In genomic region chr1:75413749-75414148, GRCm38 (mm10) we compare ENCODE assay signal across 8 mouse cellular contexts. TPM values are rescaled to one million over a fixed set of nuclear protein-coding genes. Genes with fewer than 3 reads are reported as not detected.
A peak's percentile ranks its signal among the peaks of the same experiment; 100 is the strongest.
DNase-seq lines count a peak whose midpoint lies in the region; TF ChIP-seq lines count a peak whose summit lies in the region.

No protein-coding gene starts in this region.

- intact Hi-C loops in left cerebral cortex, adult 2 months (cut with DNase I), result no loop called here

- no peak overlapping the region for H3K27ac ChIP-seq in left cerebral cortex, adult 2 months

- DNase-seq in adrenal gland, postnatal 10 days, result peak; percentile 42
- no peak for DNase-seq in adrenal gland, adult 8-10 months
- no peak for DNase-seq in left cerebral cortex, adult 2 months (ENCODE audit: extremely low spot score in 1 of 2, low spot score in 2 of 2)
- DNase-seq in left cerebral cortex, adult 8-10 months (ENCODE audit: low spot score in 2 of 2), result no peak
- DNase-seq in cerebellum, adult 11-12 months, result peak; percentile 88
- DNase-seq in induced T-regulatory cell, adult 2 months (ENCODE audit: low read depth), result peak; percentile 36
- DNase-seq in thymus, postnatal 10 days (ENCODE audit: low spot score in 2 of 2), result peak; percentile 50 to 73
- DNase-seq in Muller cell, postnatal 12 days (ENCODE audit: inconsistent ontology term), result no peak

- no peak overlapping the region for H3K4me3 ChIP-seq in left cerebral cortex, adult 2 months

- peak; percentile 69 for TF ChIP-seq CTCF in left cerebral cortex, adult 2 months (IDR thresholded peaks at IDR 0.05)

RNA-seq across cellular contexts. Expression of gene Gmppa, which starts 22.0 kb away (rescaled TPM):
- total RNA-seq in adrenal gland, postnatal 10 days (2021), result 10 to 100 TPM; 58.6 to 61.8 TPM
- total RNA-seq in adrenal gland, adult 8-10 months (2022), result 100 to 1,000 TPM in 1 of 4 experiments, 10 to 100 TPM in 3; 56.5 to 103 (median 92.0) TPM
- total RNA-seq in left cerebral cortex, adult 2 months (2021), result 10 to 100 TPM; 65.0 to 69.4 TPM
- total RNA-seq in left cerebral cortex, adult 8-10 months (2022), result 10 to 100 TPM; 48.0 to 64.9 (median 62.3) TPM

RNA-seq across cellular contexts. Expression of gene Asic4, which starts 36.5 kb away (rescaled TPM):
- total RNA-seq in adrenal gland, postnatal 10 days (2021), result 1 to 10 TPM; 2.5 to 3.3 TPM
- 10 to 100 TPM in 2 of 4 experiments, 1 to 10 TPM in 2; 4.9 to 11.1 (median 8.4) TPM for total RNA-seq in adrenal gland, adult 8-10 months (2022)
- 10 to 100 TPM in 1 of 2 experiments, 1 to 10 TPM in 1; 8.7 to 13.2 TPM for total RNA-seq in left cerebral cortex, adult 2 months (2021)
- total RNA-seq in left cerebral cortex, adult 8-10 months (2022), result 10 to 100 TPM; 21.5 to 26.7 (median 25.1) TPM

RNA-seq across cellular contexts. Expression of gene Speg, which starts 38.7 kb away (rescaled TPM):
- total RNA-seq in adrenal gland, postnatal 10 days (2021), result 10 to 100 TPM; 12.8 to 30.6 TPM
- 10 to 100 TPM; 13.7 to 32.9 (median 22.2) TPM for total RNA-seq in adrenal gland, adult 8-10 months (2022)
- total RNA-seq in left cerebral cortex, adult 2 months (2021), result 100 to 1,000 TPM; 199 to 215 TPM
- total RNA-seq in left cerebral cortex, adult 8-10 months (2022), result 100 to 1,000 TPM; 177 to 190 (median 187) TPM

RNA-seq across cellular contexts. Expression of gene Des, which starts 53.6 kb away (rescaled TPM):
- total RNA-seq in adrenal gland, postnatal 10 days (2021), result 100 to 1,000 TPM in 1 of 2 experiments, 10 to 100 TPM in 1; 62.7 to 208 TPM
- total RNA-seq in adrenal gland, adult 8-10 months (2022), result 10 to 100 TPM; 13.3 to 16.4 (median 15.6) TPM
- 1 to 10 TPM in 1 of 2 experiments, under 1 TPM in 1; 0.77 to 1.7 TPM for total RNA-seq in left cerebral cortex, adult 2 months (2021)
- 1 to 10 TPM in 3 of 4 experiments, under 1 TPM in 1; 0.89 to 2.9 (median 1.8) TPM for total RNA-seq in left cerebral cortex, adult 8-10 months (2022)

Comparison
In these comparisons a context has a peak if more than half of its experiments do, and no peak if none do; other contexts are left out.
1. DNase-seq: peak in adrenal gland, postnatal 10 days (single experiment), cerebellum, adult 11-12 months (single experiment), induced T-regulatory cell, adult 2 months (single experiment) and thymus, postnatal 10 days (2 of 2); none in adrenal gland, adult 8-10 months (single experiment), left cerebral cortex, adult 2 months (0 of 2), left cerebral cortex, adult 8-10 months (0 of 2) and Muller cell, postnatal 12 days (single experiment).
2. RNA of gene Speg, which starts 38.7 kb away (total RNA-seq): 199 to 215 TPM in left cerebral cortex, adult 2 months and 177 to 190 TPM in left cerebral cortex, adult 8-10 months; 12.8 to 30.6 TPM in adrenal gland, postnatal 10 days and 13.7 to 32.9 TPM in adrenal gland, adult 8-10 months; every median in the first group is over 4 times any median in the second.